Mouse (Mus musculus): Measurements from ENCODE around the gene Tmcc3.

- TF ChIP-seq CTCF (IDR thresholded peaks at IDR 0.05; ENCODE audit: low read depth, low read length) (no peak), POLR2A (IDR thresholded peaks at IDR 0.05; ENCODE audit: borderline replicate concordance, low read depth, low read length) (no peak)
These were observed 234.9 kb downstream of the Tmcc3 start for GRCm38 (mm10) chr10:94546617-94547016.

Data from bone marrow macrophage, adult 2 months (primary cell).